Mouse (Mus musculus) hematopoietic stem cell, adult 5-6 weeks (primary cell): ENCODE results near the gene Ndufa7. TPM values are rescaled to one million over a fixed set of nuclear protein-coding genes. Genes with fewer than 3 reads are reported as not detected.
"Not testable (repeated sequence)": the region's sequence is repeated elsewhere in the genome, so short reads cannot be mapped to it uniquely, and the experiment has no call there.

ENCODE experiments used
- ATAC-seq, 2 experiments: fragments of 125-278 bp in 1 of 2; replicated peaks in 1 of 2; 2 replicates each; pipeline ENCODE4 v1.8.0; 2016 to 2017; ENCODE audit warnings: inconsistent platforms in 2 of 2, mild to moderate bottlenecking in 2 of 2, moderate number of reproducible peaks in 2 of 2, low read depth in 1 of 2, moderate TSS enrichment in 1 of 2; ENCODE audit not compliant: low FRiP score in 2 of 2, poor library complexity in 2 of 2, severe bottlenecking in 2 of 2, insufficient read depth in 1 of 2, low TSS enrichment in 1 of 2
- total RNA-seq: library from RNA; stranded (forward); fragments of 172-1452, 232-1000 nt; gene quantifications from 2 replicates; pipeline ENCODE4 v1.2.3, GENCODE M21; 2017

The Ndufa7 gene
- total RNA-seq, 1 experiment from 2014 or later: 126 TPM

DNA sequence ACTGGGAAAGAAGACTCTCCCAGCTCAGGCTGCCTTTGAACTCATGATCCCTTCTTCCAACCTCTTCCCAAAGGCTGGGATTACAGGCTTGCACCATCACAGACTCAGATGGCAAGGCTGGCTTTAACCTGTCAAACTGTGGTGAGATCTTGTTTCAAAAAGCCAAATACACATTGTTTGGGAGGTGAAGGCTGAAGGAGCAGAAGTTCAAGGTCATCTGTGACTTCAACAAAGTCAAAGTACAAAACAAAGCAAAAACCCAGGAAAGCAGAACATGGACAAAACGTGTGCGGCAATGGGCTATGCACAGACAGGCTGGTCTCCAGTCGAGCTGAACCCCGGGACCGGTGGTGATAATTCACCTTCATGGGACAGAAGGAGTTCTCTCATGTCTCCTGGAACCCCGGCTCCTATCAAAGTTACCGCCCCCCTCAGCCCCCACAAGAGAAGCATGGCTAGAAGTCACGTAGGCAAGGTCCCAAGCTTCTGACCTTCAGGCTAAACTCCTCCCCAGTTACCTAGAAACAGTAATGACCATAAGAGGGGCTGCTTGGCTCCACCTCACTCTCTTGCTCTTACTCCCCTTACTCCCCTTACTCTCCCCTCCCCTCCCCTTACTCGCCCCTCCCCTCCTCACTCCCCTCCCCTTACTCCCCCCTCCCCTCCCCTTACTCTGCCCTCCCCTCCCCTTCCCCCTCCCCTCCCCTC lies 17.0 kb upstream of the Ndufa7 start:
- no peak for ATAC-seq

DNA sequence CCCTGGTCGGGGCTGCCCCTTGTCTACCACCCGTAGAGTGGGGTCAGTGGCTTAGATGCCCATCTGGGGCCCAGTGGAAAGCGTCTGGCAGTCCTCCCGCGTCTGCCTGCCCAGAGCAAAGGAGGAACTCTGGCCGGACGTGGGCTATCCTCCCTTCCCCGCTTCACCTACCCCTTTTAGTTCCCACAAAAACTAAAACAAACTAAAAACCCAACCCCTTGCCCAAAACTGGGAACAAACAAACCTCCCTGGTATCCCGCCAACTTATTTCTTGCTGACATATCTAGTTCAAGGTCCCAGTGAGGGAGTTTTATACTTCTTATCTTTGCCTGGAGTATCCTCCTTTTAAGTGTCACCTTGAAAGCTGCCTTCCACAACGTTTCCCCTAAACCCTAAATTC lies 16.2 kb upstream of the Ndufa7 start:
- ATAC-seq: no peak

DNA sequence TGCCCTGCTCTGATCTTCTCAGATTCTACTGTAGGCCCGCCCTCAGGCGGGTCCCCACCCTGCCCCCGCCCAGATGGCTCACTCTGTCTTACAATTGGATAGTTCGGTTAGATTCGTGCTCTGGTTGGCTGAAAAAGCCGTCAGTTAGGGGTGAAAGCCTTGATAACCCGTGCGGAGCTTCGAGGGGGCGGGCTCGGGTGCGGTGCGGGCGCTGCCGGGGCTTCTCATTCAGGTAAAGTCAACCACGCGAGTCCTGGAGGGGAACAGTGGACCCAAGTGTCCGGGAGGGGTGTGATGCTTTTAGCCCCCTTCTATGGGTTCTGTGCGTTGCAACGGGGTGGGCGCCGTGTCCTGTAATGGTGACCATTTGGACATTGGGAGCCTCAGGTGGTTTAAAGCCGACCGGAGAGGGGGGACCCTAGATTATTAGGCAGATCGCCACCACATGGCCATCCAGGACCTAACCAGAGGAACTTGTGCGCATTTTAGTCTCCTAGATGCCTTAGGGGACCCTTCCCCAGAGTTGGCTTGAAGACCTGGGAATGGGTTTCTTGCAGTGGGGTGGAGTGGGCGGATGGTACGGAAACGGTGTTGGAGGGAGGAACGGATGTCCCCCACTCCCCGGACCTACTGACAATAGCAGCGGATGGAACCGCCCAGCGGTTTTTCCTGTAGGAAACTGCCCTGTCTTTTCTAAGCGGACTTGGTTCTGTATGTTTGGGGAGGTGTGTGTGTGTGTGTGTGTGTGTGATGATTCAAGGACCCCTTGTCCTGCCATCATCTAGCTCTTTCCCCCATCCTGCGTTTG lies 13.8 kb upstream of the Ndufa7 start, which contains the start of gene Kank3:
Kank3 (plus strand) TSS at position 186 of the 808 bp plus-strand sequence.
- ATAC-seq: peak; percentile 97 to 100

DNA sequence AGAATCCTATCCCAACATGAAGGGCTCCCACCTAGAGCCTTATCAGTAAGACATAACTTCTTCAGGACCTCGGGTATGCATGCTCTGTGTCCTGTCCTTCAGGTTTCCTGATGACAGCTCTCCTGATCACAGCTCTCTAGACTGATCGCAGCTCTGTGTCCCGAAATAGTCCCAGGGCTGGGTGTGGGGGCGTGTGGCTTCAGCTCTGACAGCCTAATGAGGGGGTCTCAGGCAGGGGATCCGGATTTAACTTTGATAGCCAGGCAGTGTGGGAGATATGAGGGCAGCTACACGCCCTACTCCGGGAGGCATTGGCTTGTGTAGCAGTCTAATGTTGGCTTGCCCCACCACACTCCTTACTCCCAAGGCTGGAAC lies 13.2 kb upstream of the Ndufa7 start:
- no peak for ATAC-seq

DNA sequence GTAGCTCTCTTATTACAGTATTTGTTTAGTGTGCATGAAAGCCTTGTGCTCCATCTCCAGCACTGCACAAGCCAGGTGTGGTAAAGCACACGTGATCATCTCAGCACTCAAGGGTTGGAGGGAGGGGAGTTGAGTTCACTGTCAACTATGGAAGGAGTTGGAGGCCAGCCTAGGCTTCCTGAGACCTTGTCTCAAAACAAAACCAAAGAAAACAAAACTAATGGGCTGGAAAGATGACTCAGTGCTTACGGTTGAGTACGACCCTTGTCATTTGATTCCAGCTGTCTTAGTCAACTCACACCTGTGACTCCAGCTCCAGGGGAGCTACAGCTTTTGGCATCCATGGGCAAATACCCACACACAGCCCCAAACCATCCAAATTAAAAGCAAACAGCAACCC lies 11.9 kb upstream of the Ndufa7 start:
- ATAC-seq: no peak

DNA sequence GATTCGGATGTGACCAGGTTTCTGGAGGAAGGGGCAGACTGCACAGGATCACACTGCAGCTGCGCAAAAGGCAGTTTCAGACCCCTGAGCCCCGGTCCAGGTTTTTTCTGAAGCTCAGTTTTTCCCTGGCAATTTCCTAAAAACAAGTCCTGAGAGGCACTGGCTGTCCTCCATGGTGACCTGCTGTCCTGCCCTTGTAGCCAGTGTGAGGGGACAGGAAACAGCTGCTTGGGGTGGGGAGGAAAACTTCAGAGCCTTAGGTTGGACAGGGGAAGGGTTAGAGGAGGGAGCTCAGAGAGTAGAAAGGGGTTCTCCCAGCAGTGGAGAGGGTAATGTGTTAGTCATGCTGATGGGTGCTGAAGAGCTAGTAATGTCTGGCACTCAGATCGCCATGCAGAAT lies 11.4 kb upstream of the Ndufa7 start:
- no peak for ATAC-seq

DNA sequence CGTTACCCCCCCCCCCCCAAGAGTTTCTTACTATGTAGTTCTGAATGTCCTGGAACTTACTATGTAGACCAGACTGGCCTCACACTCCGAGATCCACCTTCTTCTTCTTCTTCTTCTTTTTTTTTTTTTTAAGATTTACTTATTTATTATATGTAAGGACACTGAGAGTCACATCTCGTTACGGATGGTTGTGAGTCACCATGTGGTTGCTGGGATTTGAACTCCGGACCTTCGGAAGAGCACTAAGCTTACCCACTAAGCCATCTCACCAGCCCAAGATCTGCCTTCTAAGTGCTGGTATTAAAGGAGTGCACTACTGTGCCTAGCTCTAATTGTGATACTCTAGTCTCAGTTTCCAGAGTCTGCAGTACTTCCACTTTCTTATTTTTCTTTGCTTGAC lies 9.0 kb upstream of the Ndufa7 start:
- ATAC-seq: no peak

DNA sequence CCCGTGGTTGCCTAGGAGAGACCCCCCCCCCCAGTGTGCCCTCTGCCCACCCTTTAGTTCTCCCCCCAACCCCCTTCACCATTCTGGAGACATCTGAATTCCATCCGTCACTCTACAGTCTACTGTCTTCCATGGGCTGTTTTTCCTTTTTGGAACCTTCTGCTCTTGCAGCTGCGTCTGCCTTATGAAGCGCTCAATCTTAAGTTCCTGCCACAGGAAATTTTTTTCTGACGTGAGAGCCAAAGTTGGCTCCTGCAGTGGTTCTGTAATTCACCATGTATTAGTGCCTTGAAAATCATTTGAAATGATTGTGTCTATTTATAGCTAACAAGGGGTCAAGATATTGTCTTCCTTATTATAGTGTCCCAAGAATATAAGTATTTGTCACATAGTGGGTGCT lies 7.8 kb upstream of the Ndufa7 start:
- ATAC-seq: no peak

DNA sequence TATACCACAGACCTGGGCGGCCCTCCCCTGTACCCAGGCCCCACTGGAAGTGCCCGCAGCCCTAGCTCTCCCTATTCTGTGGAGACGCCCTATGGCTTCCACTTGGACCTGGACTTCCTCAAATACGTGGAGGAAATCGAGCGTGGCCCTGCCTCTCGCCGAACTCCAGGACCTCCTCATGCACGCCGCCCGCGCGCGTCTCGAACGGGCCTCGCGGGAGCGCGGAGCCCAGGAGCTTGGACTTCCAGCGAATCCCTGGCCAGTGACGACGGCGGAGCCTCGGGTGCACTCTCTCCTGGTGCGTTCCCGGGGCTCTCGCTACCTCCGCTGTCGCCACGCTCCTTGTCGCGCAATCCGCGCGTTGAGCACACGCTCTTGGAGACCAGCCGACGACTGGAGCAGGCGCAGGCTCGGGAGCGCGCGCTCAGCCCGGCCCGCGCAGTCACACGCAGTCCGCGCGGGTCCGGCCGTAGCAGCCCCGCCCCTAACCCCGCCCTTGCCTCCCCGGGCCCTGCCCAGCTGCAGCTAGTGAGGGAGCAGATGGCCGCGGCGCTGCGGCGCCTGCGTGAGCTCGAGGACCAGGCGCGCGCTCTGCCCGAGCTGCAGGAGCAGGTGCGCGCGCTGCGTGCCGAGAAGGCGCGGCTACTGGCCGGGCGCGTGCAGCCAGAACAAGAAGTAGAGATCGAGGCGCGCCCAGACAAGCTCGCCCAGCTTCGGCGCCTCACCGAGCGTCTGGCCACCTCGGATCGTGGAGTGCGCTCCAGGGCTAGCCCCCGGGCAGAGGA lies 7.0 kb upstream of the Ndufa7 start:
- ATAC-seq: peak; percentile 76 to 81

DNA sequence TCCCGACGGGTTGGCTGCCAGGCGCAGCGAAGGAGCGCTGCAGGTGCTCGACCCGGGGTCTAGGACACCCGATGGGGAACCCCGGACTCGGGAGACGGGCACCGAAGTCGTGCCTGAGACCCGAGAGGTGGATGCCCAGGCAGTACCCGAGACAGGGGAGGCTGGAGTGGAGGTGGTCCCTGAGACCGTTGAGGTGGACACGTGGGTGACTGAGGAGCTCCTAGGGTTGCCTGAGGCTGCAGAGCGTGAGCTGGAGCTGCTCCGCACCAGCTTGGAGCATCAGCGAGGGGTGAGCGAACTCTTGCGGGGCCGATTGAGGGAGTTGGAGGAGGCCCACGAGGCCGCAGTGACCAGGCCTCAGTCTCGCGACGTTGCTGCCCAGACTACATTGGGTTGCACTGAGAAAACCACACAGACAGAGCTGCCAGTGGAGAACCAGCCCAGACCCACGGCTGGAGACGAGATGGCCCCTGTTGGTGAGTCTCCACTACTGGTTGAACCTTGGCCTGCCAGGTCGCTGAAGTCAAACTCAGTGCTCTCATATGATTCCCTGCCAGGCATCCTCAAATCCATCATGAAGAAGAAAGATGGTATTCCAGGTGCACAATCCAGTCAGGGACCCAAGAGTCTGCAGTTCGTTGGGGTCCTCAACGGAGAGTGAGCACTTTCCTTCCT lies 6.3 kb upstream of the Ndufa7 start:
- no peak for ATAC-seq

DNA sequence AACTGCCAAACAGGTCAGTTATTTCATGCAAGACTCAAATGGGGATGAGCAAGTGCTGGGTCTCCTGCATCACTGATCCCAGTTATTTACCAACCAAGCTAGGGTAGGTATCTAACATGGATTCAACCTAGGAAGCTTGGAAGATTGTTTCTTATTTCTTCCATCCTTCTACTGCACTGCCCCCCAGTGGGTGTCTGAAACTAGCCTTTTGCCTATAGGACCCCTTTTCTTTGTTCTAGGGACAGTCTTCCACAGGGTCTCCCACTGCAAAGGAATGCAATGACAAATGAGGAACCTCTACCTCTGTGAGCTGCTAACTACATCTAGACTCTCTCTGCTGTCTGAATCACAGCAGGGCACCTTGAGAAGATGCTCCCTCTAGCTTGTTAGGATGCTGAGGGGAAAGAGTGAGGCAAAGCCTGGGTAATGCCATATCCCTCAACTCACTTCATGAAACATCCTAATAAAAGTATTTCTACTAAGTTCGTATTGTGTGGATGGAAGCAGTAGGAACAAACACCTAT lies 1.9 kb upstream of the Ndufa7 start:
- no peak for ATAC-seq

DNA sequence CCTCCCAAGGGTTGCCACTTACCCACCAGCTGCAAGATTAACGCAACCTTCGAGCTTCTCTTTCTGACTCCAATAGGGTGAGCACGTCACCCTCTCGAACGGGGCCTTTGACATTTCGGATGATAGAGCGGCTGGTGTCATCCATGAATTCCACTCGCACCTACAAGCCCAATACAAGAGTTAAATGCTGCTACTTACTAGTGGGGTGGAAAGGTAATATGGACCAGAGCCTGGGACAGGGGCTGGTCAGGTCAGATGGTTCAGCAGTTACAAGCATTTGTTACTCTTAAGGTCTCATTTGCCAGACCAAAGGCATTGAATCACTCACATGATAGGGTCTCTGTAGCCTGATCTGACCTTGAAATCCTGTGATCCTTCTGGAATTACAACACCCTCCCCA lies 1.2 kb upstream of the Ndufa7 start:
- not testable (repeated sequence) for ATAC-seq

DNA sequence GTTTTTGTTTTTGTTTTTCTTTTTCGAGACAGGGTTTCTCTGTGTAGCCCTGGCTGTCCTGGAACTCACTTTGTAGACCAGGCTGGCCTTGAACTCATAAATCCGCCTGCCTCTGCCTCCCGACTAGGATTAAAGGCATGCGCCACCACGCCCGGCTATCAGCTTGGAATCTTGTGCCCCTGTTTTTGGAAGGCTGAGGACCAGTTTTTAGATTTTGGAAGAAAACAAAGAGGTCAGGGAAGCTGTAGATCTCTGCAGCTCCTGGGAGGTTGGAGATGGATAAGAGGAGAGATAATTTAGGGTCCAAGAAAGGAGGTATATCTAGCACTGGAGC lies 592 bp downstream of the Ndufa7 start:
- ATAC-seq: not testable (repeated sequence)

DNA sequence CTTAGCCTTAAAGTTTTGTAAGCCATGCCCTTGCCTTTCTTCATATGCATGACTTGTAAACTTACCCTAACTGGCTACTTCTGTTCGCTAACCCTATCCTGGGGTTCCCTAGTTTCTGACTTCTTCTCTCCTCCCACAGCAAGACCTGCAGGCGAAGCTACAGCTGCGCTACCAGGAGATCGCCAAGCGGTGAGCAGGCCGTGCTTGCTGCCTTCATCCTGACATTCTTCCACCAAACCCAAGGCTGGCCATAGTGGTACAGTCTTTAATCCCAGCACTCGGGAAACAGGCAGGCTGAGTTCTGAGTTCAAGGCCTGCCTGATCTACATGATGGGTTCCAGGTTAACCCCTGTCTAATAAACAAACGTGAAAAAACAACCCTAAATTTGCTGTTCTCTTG lies 1.1 kb downstream of the Ndufa7 start:
- ATAC-seq: no peak

DNA sequence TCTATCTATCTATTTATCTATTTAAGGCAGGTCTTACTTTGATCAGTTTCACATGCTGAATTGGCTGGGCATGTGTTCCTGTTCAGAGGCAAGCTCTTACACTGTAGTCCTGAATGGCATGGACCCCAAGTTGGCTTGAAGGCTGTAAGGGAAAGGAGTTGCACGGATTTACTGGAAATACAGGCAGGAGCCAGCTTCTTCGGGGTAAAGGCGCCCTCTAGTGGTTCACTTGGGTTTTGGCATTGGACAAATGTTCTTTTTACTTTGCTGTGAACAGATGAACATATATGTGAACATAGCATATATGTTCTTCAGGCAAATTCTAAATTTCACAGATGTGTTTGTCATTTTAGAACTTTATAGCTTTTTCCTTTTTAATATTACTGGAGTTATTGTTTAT lies 2.5 kb downstream of the Ndufa7 start:
- ATAC-seq: peak in 1 of 2 experiments; percentile 43; a peak in 1 of 4 replicates

DNA sequence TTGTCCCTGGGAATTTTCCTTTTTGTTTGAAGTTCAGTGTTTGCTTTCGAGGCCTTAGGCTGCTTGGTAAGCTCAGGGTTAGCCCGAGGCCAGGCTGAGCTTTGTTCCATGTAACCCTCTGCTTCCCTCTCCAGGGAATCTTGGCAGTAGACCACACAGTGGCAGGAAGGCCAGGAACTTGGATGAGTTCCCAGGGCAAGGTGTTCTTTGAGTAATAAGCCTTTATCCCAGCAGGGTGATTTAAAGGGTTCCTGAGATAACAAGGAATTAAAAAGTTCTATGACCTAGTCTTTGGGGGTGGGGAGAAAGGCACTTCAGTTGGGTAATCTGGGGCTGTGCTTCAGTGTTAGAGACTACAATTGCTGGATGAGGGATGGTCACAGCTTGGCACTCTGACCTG lies 4.5 kb downstream of the Ndufa7 start:
- ATAC-seq: no peak

DNA sequence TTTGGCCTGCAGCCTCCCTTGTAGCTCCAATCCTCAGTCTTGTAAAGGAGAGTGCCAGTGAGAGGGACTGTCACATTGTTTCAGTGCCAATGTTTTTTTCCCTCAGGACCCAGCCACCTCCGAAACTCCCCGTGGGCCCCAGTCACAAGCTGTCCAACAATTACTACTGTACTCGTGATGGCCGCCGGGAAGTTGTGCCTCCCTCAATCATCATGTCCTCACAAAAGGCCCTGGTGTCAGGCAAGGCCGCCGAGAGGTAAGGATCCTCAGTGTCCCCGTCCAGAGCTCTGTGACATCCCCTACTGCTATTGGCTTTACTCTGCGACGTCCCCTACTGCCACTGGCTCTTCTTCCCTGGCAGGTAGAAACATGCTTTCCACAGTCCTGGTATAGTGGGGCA lies 5.2 kb downstream of the Ndufa7 start:
- no peak for ATAC-seq
